Mouse (Mus musculus): ENCODE data around the gene Kpna1. TPM values are rescaled to one million over a fixed set of nuclear protein-coding genes. Genes with fewer than 3 reads are reported as not detected.
A peak's percentile ranks its signal among the peaks of the same experiment; 100 is the strongest.
"Not testable (repeated sequence)": the region's sequence is repeated elsewhere in the genome, so short reads cannot be mapped to it uniquely, and the experiment has no call there.

Kpna1 gene
- polyA plus RNA-seq, 1 experiment from 2014 or later: 35.6 TPM

DNA sequence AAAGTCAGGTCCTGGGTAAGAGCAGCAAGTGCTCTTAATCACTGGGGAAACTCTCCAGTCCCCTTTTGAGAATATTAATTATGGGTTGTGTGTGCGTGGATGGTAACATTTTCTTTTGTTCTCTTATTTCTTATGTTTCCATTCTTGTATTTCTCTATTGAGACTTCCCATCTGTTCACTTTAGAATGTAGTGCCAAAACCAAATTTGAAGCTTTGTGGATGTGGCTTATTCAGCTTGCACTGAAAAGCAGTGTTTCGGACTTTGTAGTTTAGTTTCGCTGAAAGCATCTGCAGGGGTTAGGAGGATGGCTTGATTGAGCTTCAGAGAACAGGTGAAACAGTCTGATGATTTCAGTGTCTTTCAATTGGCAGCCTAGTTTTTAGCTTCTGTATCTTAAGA, 14.8 kb downstream of the Kpna1 start:
- Histone ChIP-seq H3K9ac (no peak overlapping the region), H3K27me3 (no peaks in the 10 kb centered on the region), H3K9me3 (replicated peaks) (no peaks in the 10 kb centered on the region), H3K4me3 (replicated peaks) (no peak overlapping the region), H3K4me1 (no peaks in the 10 kb centered on the region), H3K27ac (replicated peaks) (no peak overlapping the region), H3K4me2 (replicated peaks) (no peak overlapping the region), H3K36me3 (no peaks in the 10 kb centered on the region)
- no peak for ATAC-seq (ENCODE audit: insufficient number of reproducible peaks, low FRiP score, low TSS enrichment, low read depth)
- 77% methylated on average over 3 of the region's 3 CpGs for WGBS

DNA sequence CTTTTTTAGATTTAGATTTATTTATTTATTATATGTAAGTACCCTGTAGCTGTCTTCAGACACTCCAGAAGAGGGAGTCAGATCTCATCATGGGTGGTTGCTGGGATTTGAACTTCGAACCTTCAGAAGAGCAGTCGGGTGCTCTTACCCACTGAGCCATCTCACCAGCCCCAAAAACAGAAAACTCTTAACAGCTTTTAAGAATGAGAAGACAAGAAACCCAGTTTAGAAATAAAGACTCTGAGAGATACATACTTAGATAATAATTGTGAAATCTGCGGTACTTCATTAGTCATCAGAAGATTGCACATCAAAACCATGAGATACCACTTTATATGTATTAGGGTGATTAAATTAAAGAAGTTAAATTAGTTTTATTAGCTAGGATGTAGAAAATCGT, 20.3 kb downstream of the Kpna1 start:
- WGBS: 85% methylated on average over 4 of the region's 4 CpGs
- ATAC-seq (ENCODE audit: insufficient number of reproducible peaks, low FRiP score, low TSS enrichment, low read depth); H3K4me3 ChIP-seq (replicated peaks): not testable (repeated sequence)

DNA sequence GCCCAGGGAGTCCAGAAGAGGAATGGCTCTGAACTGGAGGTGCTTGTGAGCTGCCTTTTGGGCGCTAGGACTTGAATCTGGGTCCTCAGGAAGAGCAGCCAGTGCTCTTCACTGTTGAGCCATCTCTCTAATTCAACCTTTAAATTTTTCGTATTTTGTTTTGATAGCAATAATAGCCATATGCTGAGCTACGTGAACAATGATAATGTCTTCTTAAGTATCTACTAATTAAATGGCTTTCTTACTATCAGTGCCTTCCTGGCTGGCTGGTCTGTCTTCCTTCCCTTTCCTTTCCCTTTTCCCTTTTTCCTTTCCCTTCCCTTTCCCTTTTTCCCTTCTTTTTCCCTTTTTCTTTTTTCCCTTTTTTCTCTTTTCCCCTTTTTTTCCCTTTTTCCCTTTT, 29.8 kb downstream of the Kpna1 start:
- WGBS: 88% methylated on average over 3 of the region's 3 CpGs
- Histone ChIP-seq H3K9me3 (replicated peaks) (no peaks in the 10 kb centered on the region), H3K36me3 (peaks cover 6% of the 10 kb centered on the region; the same call in 1 of the 2 replicates), H3K4me1 (no peaks in the 10 kb centered on the region), H3K4me3 (replicated peaks) (no peak overlapping the region), H3K4me2 (replicated peaks) (no peak overlapping the region), H3K27me3 (no peaks in the 10 kb centered on the region), H3K27ac (replicated peaks) (no peak overlapping the region), H3K9ac (no peak overlapping the region)
- ATAC-seq (ENCODE audit: insufficient number of reproducible peaks, low FRiP score, low TSS enrichment, low read depth): no peak

More for the DNA sequence above, 20.3 kb downstream of the Kpna1 start:
- H3K9ac ChIP-seq; H3K9me3 ChIP-seq (replicated peaks); H3K27ac ChIP-seq (replicated peaks); H3K4me1 ChIP-seq; H3K36me3 ChIP-seq; H3K4me2 ChIP-seq (replicated peaks); H3K27me3 ChIP-seq: not testable (repeated sequence)

GRCm38 (mm10) chr16:36016335-36016734, 37.8 kb downstream of the Kpna1 start:
- H3K27ac ChIP-seq (replicated peaks): no peak overlapping the region
- H3K9me3 ChIP-seq (replicated peaks): no peaks in the 10 kb centered on the region
- 96% methylated on average over 1 of the region's 1 CpGs for WGBS
- H3K4me1 ChIP-seq: no peaks in the 10 kb centered on the region
- no peak overlapping the region for H3K4me2 ChIP-seq (replicated peaks)
- H3K9ac ChIP-seq: no peak overlapping the region
- H3K27me3 ChIP-seq: no peaks in the 10 kb centered on the region
- H3K4me3 ChIP-seq (replicated peaks): no peak overlapping the region
- peaks cover 12% of the 10 kb centered on the region for H3K36me3 ChIP-seq
- ATAC-seq (ENCODE audit: insufficient number of reproducible peaks, low FRiP score, low TSS enrichment, low read depth): no peak

GRCm38 (mm10) chr16:36028120-36028519, 49.6 kb downstream of the Kpna1 start:
- ATAC-seq (ENCODE audit: insufficient number of reproducible peaks, low FRiP score, low TSS enrichment, low read depth); H3K9me3 ChIP-seq (replicated peaks); H3K9ac ChIP-seq; H3K27ac ChIP-seq (replicated peaks); H3K4me3 ChIP-seq (replicated peaks); H3K27me3 ChIP-seq; H3K4me2 ChIP-seq (replicated peaks); H3K4me1 ChIP-seq: not testable (repeated sequence)
- WGBS: 90% methylated on average over 1 of the region's 2 CpGs
- peaks cover 34% of the 10 kb centered on the region for H3K36me3 ChIP-seq

- 2% methylated on average over 39 of the region's 39 CpGs for WGBS
- H3K4me2 ChIP-seq (replicated peaks): peak within 1 kb of the TSS; percentile 79
- peak within 1 kb of the TSS; percentile 64 for H3K4me3 ChIP-seq (replicated peaks)
- no peaks in the 10 kb centered on the region for H3K27me3 ChIP-seq
- peak within 1 kb of the TSS; percentile 91 for H3K27ac ChIP-seq (replicated peaks)
- H3K9me3 ChIP-seq (replicated peaks): no peaks in the 10 kb centered on the region
- peak; percentile 97 for ATAC-seq (ENCODE audit: insufficient number of reproducible peaks, low FRiP score, low TSS enrichment, low read depth)
- peaks cover 39% of the 10 kb centered on the region for H3K36me3 ChIP-seq
- H3K4me1 ChIP-seq: peaks cover 10% of the 10 kb centered on the region
- peak within 1 kb of the TSS; percentile 45 for H3K9ac ChIP-seq
Measured at GRCm38 (mm10) chr16:36040640-36041624, 62.4 kb downstream of the Kpna1 start, which contains the start of gene Wdr5b. Wdr5b (plus strand) TSS chr16:36041190.

DNA sequence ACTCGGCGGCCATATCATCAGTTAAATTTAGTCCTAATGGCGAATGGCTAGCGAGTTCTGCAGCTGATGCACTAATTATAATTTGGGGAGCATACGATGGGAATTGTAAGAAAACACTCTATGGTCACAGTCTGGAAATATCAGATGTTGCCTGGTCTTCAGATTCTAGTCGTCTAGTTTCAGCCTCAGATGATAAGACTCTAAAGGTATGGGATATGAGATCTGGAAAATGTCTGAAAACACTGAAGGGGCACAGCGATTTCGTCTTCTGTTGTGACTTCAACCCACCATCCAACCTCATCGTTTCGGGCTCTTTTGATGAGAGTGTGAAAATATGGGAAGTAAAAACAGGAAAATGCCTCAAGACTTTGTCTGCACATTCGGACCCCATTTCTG, 63.1 kb downstream of the Kpna1 start:
- ATAC-seq (ENCODE audit: insufficient number of reproducible peaks, low FRiP score, low TSS enrichment, low read depth): no peak
- Histone ChIP-seq H3K4me2 (replicated peaks) (peak overlapping the region; percentile 79), H3K4me1 (peaks cover 10% of the 10 kb centered on the region), H3K9me3 (replicated peaks) (no peaks in the 10 kb centered on the region), H3K27ac (replicated peaks) (peak overlapping the region; percentile 91), H3K27me3 (no peaks in the 10 kb centered on the region), H3K9ac (peak overlapping the region; percentile 45), H3K4me3 (replicated peaks) (peak overlapping the region; percentile 64), H3K36me3 (peaks cover 44% of the 10 kb centered on the region)
- WGBS: 26% methylated on average over 11 of the region's 11 CpGs

DNA sequence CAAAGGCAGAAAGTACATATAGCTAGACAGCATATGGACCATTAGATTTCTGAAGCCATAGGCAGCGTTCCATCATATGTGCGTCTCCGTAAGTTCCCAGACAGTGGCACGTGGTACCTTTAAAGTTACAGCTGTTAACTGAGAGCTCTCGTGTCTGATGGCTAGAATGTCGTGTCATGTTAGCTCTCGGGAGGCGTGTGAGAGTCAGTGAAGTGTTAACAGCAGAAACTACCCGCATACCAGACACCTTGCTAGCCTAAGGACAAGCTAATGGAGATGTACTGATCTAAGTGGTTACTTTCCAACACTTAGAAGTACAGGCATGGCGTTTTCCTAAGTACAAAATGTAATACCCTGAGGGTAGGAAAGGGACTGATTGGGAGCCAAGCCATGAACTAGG, 64.5 kb downstream of the Kpna1 start:
- Histone ChIP-seq H3K4me3 (replicated peaks) (no peak overlapping the region), H3K4me2 (replicated peaks) (no peak overlapping the region), H3K27me3 (no peaks in the 10 kb centered on the region), H3K9ac (no peak overlapping the region), H3K36me3 (peaks cover 57% of the 10 kb centered on the region), H3K9me3 (replicated peaks) (no peaks in the 10 kb centered on the region), H3K27ac (replicated peaks) (no peak overlapping the region), H3K4me1 (peaks cover 10% of the 10 kb centered on the region)
- no peak for ATAC-seq (ENCODE audit: insufficient number of reproducible peaks, low FRiP score, low TSS enrichment, low read depth)
- WGBS: 74% methylated on average over 10 of the region's 10 CpGs

GRCm38 (mm10) chr16:36043964-36044363, 65.4 kb downstream of the Kpna1 start:
- 86% methylated on average over 4 of the region's 4 CpGs for WGBS
- no peaks in the 10 kb centered on the region for H3K27me3 ChIP-seq
- H3K36me3 ChIP-seq: peaks cover 66% of the 10 kb centered on the region
- H3K4me2 ChIP-seq (replicated peaks): no peak overlapping the region
- ATAC-seq (ENCODE audit: insufficient number of reproducible peaks, low FRiP score, low TSS enrichment, low read depth): no peak
- H3K9ac ChIP-seq: no peak overlapping the region
- peaks cover 10% of the 10 kb centered on the region for H3K4me1 ChIP-seq
- H3K9me3 ChIP-seq (replicated peaks): no peaks in the 10 kb centered on the region
- H3K27ac ChIP-seq (replicated peaks): no peak overlapping the region
- H3K4me3 ChIP-seq (replicated peaks): no peak overlapping the region

GRCm38 (mm10) chr16:36047538-36047937, 69.0 kb downstream of the Kpna1 start:
- 82% methylated on average over 4 of the region's 4 CpGs for WGBS
- Histone ChIP-seq H3K27me3 (no peaks in the 10 kb centered on the region), H3K4me3 (replicated peaks) (no peak overlapping the region), H3K9ac (no peak overlapping the region), H3K36me3 (peaks cover 96% of the 10 kb centered on the region), H3K27ac (replicated peaks) (no peak overlapping the region), H3K9me3 (replicated peaks) (no peaks in the 10 kb centered on the region), H3K4me1 (peaks cover 2% of the 10 kb centered on the region), H3K4me2 (replicated peaks) (no peak overlapping the region)
- ATAC-seq (ENCODE audit: insufficient number of reproducible peaks, low FRiP score, low TSS enrichment, low read depth): no peak

GRCm38 (mm10) chr16:36051491-36051890, 72.9 kb downstream of the Kpna1 start:
- ATAC-seq (ENCODE audit: insufficient number of reproducible peaks, low FRiP score, low TSS enrichment, low read depth): no peak
- no peak overlapping the region for H3K4me3 ChIP-seq (replicated peaks)
- H3K4me2 ChIP-seq (replicated peaks): no peak overlapping the region
- H3K9me3 ChIP-seq (replicated peaks): no peaks in the 10 kb centered on the region
- no peaks in the 10 kb centered on the region for H3K27me3 ChIP-seq
- H3K36me3 ChIP-seq: peaks cover 80% of the 10 kb centered on the region
- no peaks in the 10 kb centered on the region for H3K4me1 ChIP-seq
- WGBS: 76% methylated on average over 6 of the region's 6 CpGs
- H3K27ac ChIP-seq (replicated peaks): no peak overlapping the region
- H3K9ac ChIP-seq: no peak overlapping the region
